In the genomic region with DNA sequence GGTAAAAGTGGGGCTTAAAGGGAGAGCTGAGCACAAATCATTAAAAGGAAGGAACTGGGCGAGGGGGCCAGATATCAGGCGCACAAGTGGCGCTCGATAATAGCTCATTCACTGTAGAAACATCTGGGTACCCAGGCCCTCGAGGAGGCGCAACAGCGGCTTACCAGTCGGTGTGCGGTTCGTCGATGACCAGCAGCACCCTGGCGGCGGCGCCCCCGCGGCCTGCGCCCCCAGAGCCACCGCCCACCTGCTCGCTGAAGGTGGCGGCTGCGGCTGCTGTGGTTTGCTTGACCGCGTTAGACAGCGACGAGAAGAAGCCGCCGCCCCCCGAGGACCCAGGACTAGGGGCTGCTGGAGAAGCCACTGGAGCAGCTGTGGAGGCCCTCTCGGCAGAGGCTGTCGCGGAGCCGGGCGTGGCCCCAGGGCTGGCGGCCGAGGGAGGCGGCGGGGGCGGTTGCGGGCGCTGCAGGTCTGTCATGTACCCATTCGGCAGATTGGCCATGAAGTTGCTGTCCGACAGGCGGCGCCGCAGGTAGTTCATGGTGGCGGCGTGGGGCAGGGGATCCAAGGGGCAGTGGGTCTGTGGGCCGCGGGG, we compare ENCODE assay signal across 8 mouse cellular contexts. TPM values are rescaled to one million over a fixed set of nuclear protein-coding genes. Genes with fewer than 3 reads are reported as not detected.
DNase-seq lines count a peak whose midpoint lies in the region; ATAC-seq and TF ChIP-seq lines count a peak whose summit lies in the region.

No protein-coding gene starts in this region.

- no peak overlapping the region for H3K27ac ChIP-seq in kidney, embryonic 14.5 days (ENCODE audit: low read depth, low read length)
- H3K27ac ChIP-seq in MEL (ENCODE audit: control insufficient read depth, low read depth, low read length) = no peak overlapping the region
- no peak overlapping the region for H3K27ac ChIP-seq in embryonic facial prominence, embryonic 13.5 days
- H3K27ac ChIP-seq in limb, embryonic 10.5 days = no peak overlapping the region

- TF ChIP-seq POLR2A in MEL (IDR thresholded peaks at IDR 0.05; ENCODE audit: control insufficient read depth in 1 of 2, insufficient read depth in 1 of 2, low read depth in 1 of 2, low read length in 2 of 2, poor library complexity in 1 of 2) = no peak

- no peak for DNase-seq in kidney, postnatal 14 days
- DNase-seq in MEL (ENCODE audit: low read depth, low spot score) = peak; percentile 23
- no peak for DNase-seq in limb, embryonic 10.5 days (ENCODE audit: low spot score)
- no peak for DNase-seq in gastrocnemius, adult 8-10 months (ENCODE audit: low spot score in 2 of 2)
- no peak for DNase-seq in T-cell, adult 2 months (ENCODE audit: low spot score)

- peak overlapping the region; percentile 37 for H3K4me3 ChIP-seq in kidney, embryonic 14.5 days (ENCODE audit: low read length)
- peak overlapping the region; percentile 28 to 47; a peak in 3 of 4 replicates for H3K4me3 ChIP-seq in MEL (ENCODE audit: control insufficient read depth in 1 of 2, insufficient read depth in 1 of 2, low read depth in 2 of 2, low read length in 2 of 2)
- peak overlapping the region; percentile 43 for H3K4me3 ChIP-seq in embryonic facial prominence, embryonic 13.5 days
- H3K4me3 ChIP-seq in limb, embryonic 10.5 days = peak overlapping the region; percentile 46

- H3K4me2 ChIP-seq in kidney, embryonic 14.5 days (replicated peaks; ENCODE audit: low read depth, low read length) = peak overlapping the region; percentile 64
- H3K4me2 ChIP-seq in embryonic facial prominence, embryonic 13.5 days = peak overlapping the region; percentile 75

- TF ChIP-seq CTCF in MEL (IDR thresholded peaks at IDR 0.05 in 2 of 3, conservative IDR thresholded peaks at IDR 0.05 in 1 of 3; ENCODE audit: control insufficient read depth in 1 of 3, insufficient read depth in 1 of 3, low read depth in 2 of 3, low read length in 3 of 3, poor library complexity in 1 of 3, severe bottlenecking in 1 of 3) = peak in 1 of 3 experiments; percentile 35; a peak in 1 of 6 replicates

- H3K36me3 ChIP-seq in kidney, embryonic 14.5 days (ENCODE audit: control insufficient read depth, insufficient read depth, low read length) = no peaks in the 10 kb centered on the region
- peaks cover 0 to 2% of the 10 kb centered on the region in 2 experiments; a peak in 1 of 4 replicates for H3K36me3 ChIP-seq in MEL (ENCODE audit: control insufficient read depth in 1 of 2, insufficient read depth in 2 of 2, low read length in 2 of 2)
- no peaks in the 10 kb centered on the region for H3K36me3 ChIP-seq in embryonic facial prominence, embryonic 13.5 days
- no peaks in the 10 kb centered on the region for H3K36me3 ChIP-seq in limb, embryonic 10.5 days

- no peak for TF ChIP-seq EP300 in MEL (IDR thresholded peaks at IDR 0.05; ENCODE audit: low read depth in 1 of 2, low read length in 2 of 2)

- peak overlapping the region; percentile 28; the same call in 1 of the 2 replicates for H3K9ac ChIP-seq in kidney, embryonic 14.5 days (ENCODE audit: low read depth, low read length)
- peak overlapping the region; percentile 6; the same call in 1 of the 2 replicates for H3K9ac ChIP-seq in MEL (ENCODE audit: control insufficient read depth, low read depth, low read length, poor library complexity, severe bottlenecking)
- peak overlapping the region; percentile 36 for H3K9ac ChIP-seq in embryonic facial prominence, embryonic 13.5 days

- peak; percentile 51 for ATAC-seq in kidney, embryonic 14.5 days (ENCODE audit: low FRiP score, low TSS enrichment)
- 0 out of 2 replicates have a peak, but pooled peaks have one; percentile 3 for ATAC-seq in embryonic facial prominence, embryonic 13.5 days (ENCODE audit: insufficient number of reproducible peaks, insufficient read depth, low FRiP score, low TSS enrichment, low read depth)
- ATAC-seq in neutrophil, adult 5-6 weeks (ENCODE audit: extremely low read depth, insufficient number of reproducible peaks, low FRiP score, poor library complexity, severe bottlenecking) = peak; percentile 27; the same call in 1 of the 2 replicates

- no peaks in the 10 kb centered on the region for H3K27me3 ChIP-seq in kidney, embryonic 14.5 days (ENCODE audit: control insufficient read depth, insufficient read depth, low read length)
- peaks cover 16 to 24% of the 10 kb centered on the region in 2 experiments for H3K27me3 ChIP-seq in MEL (ENCODE audit: control insufficient read depth in 1 of 2, insufficient read depth in 2 of 2, low read length in 2 of 2)
- peaks cover 18% of the 10 kb centered on the region for H3K27me3 ChIP-seq in embryonic facial prominence, embryonic 13.5 days
- peaks cover 19% of the 10 kb centered on the region for H3K27me3 ChIP-seq in limb, embryonic 10.5 days (ENCODE audit: low read depth, poor library complexity, severe bottlenecking)

- no peaks in the 10 kb centered on the region for H3K79me2 ChIP-seq in MEL (ENCODE audit: control insufficient read depth, insufficient read depth, low read length, poor library complexity)

- TF ChIP-seq RAD21 in MEL (IDR thresholded peaks at IDR 0.05; ENCODE audit: low read depth, low read length) = no peak

- H3K4me1 ChIP-seq in kidney, embryonic 14.5 days (ENCODE audit: control insufficient read depth, insufficient read depth, low read length) = no peaks in the 10 kb centered on the region
- no peaks in the 10 kb centered on the region for H3K4me1 ChIP-seq in MEL (ENCODE audit: control insufficient read depth in 1 of 2, insufficient read depth in 2 of 2, low read length in 2 of 2)
- H3K4me1 ChIP-seq in embryonic facial prominence, embryonic 13.5 days = peaks cover 5% of the 10 kb centered on the region; the same call in 1 of the 2 replicates
- H3K4me1 ChIP-seq in limb, embryonic 10.5 days = peaks cover 5% of the 10 kb centered on the region

- no peaks in the 10 kb centered on the region for H3K9me3 ChIP-seq in kidney, embryonic 14.5 days (ENCODE audit: control insufficient read depth, low read length)
- no peaks in the 10 kb centered on the region for H3K9me3 ChIP-seq in MEL (replicated peaks; ENCODE audit: insufficient read depth, low read length)
- no peaks in the 10 kb centered on the region for H3K9me3 ChIP-seq in embryonic facial prominence, embryonic 13.5 days
- H3K9me3 ChIP-seq in limb, embryonic 10.5 days (replicated peaks) = no peaks in the 10 kb centered on the region

- 24% methylated on average over 38 of the region's 49 CpGs for WGBS in kidney, embryonic 14.5 days
- WGBS in embryonic facial prominence, embryonic 13.5 days = 17% methylated on average over 40 of the region's 49 CpGs
- 13% methylated on average over 39 of the region's 49 CpGs for WGBS in limb, embryonic 10.5 days

RNA-seq across cellular contexts. Expression of a gene that starts 0.5 kb away (rescaled TPM):
- 0.10 and 0.12 TPM in 2 replicates for polyA plus RNA-seq in kidney, embryonic 14.5 days (2014; fragmentation: Nextera tagmentation; extraction: Ambion mirVana)
- 0.08 TPM in 1 of 2 replicates, not detected in the other for total RNA-seq in MEL (2012; rRNA removed)
- under 1 TPM in 1 of 2 experiments, not detected in 1; 0.22 TPM for polyA plus RNA-seq in MEL (2012; ENCODE audit: insufficient read depth in 1 of 2, insufficient read length in 2 of 2, low read depth in 1 of 2, low replicate concordance in 2 of 2, missing spikeins in 1 of 2)
- polyA plus RNA-seq in embryonic facial prominence, embryonic 13.5 days (2015; fragmentation: Nextera tagmentation; extraction: Ambion mirVana) = 0.36 and 0.87 TPM in 2 replicates
- 0.13 and 0.14 TPM in 2 replicates for polyA plus RNA-seq in limb, embryonic 10.5 days (2016; fragmentation: Nextera tagmentation; extraction: Ambion mirVana)
- total RNA-seq in neutrophil, adult 5-6 weeks (2017) = 0.61 and 0.93 TPM in 2 replicates
- total RNA-seq in gastrocnemius, adult 8-10 months (2022) = under 1 TPM in 1 of 4 experiments, not detected in 3; 0.10 TPM

RNA-seq across cellular contexts. Expression of a gene that starts 11.0 kb away (rescaled TPM):
- 4.6 and 6.3 TPM in 2 replicates for polyA plus RNA-seq in kidney, embryonic 14.5 days (2014; fragmentation: Nextera tagmentation; extraction: Ambion mirVana)
- 2.0 and 2.6 TPM in 2 replicates for total RNA-seq in MEL (2012; rRNA removed)
- polyA plus RNA-seq in MEL (2012; ENCODE audit: insufficient read depth in 1 of 2, insufficient read length in 2 of 2, low read depth in 1 of 2, low replicate concordance in 2 of 2, missing spikeins in 1 of 2) = 10 to 100 TPM in 1 of 2 experiments, not detected in 1; 11.4 TPM
- polyA plus RNA-seq in embryonic facial prominence, embryonic 13.5 days (2015; fragmentation: Nextera tagmentation; extraction: Ambion mirVana) = 7.2 and 7.5 TPM in 2 replicates
- 3.5 and 3.8 TPM in 2 replicates for polyA plus RNA-seq in limb, embryonic 10.5 days (2016; fragmentation: Nextera tagmentation; extraction: Ambion mirVana)
- total RNA-seq in neutrophil, adult 5-6 weeks (2017) = 64.4 and 66.2 TPM in 2 replicates
- total RNA-seq in gastrocnemius, adult 8-10 months (2022) = 1 to 10 TPM; 1.3 to 4.5 (median 2.1) TPM

RNA-seq across cellular contexts. Expression of a gene that starts 30.1 kb away (rescaled TPM):
- polyA plus RNA-seq in kidney, embryonic 14.5 days (2014; fragmentation: Nextera tagmentation; extraction: Ambion mirVana) = 9.2 and 11.5 TPM in 2 replicates
- total RNA-seq in MEL (2012; rRNA removed) = 5.4 and 6.1 TPM in 2 replicates
- polyA plus RNA-seq in MEL (2012; ENCODE audit: insufficient read depth in 1 of 2, insufficient read length in 2 of 2, low read depth in 1 of 2, low replicate concordance in 2 of 2, missing spikeins in 1 of 2) = 10 to 100 TPM in 1 of 2 experiments, not detected in 1; 12.5 TPM
- 18.1 and 19.3 TPM in 2 replicates for polyA plus RNA-seq in embryonic facial prominence, embryonic 13.5 days (2015; fragmentation: Nextera tagmentation; extraction: Ambion mirVana)
- polyA plus RNA-seq in limb, embryonic 10.5 days (2016; fragmentation: Nextera tagmentation; extraction: Ambion mirVana) = 13.8 and 17.7 TPM in 2 replicates
- total RNA-seq in neutrophil, adult 5-6 weeks (2017) = 6.1 and 8.1 TPM in 2 replicates
- 1 to 10 TPM; 5.6 to 6.9 (median 6.1) TPM for total RNA-seq in gastrocnemius, adult 8-10 months (2022)

RNA-seq across cellular contexts. Expression of a gene that starts 41.5 kb away (rescaled TPM):
- polyA plus RNA-seq in kidney, embryonic 14.5 days (2014; fragmentation: Nextera tagmentation; extraction: Ambion mirVana) = 52.9 and 66.9 TPM in 2 replicates
- 62.3 and 78.8 TPM in 2 replicates for total RNA-seq in MEL (2012; rRNA removed)
- polyA plus RNA-seq in MEL (2012; ENCODE audit: insufficient read depth in 1 of 2, insufficient read length in 2 of 2, low read depth in 1 of 2, low replicate concordance in 2 of 2, missing spikeins in 1 of 2) = 10 to 100 TPM in 1 of 2 experiments, not detected in 1; 88.8 TPM
- polyA plus RNA-seq in embryonic facial prominence, embryonic 13.5 days (2015; fragmentation: Nextera tagmentation; extraction: Ambion mirVana) = 49.5 and 58.9 TPM in 2 replicates
- 65.6 and 68.2 TPM in 2 replicates for polyA plus RNA-seq in limb, embryonic 10.5 days (2016; fragmentation: Nextera tagmentation; extraction: Ambion mirVana)
- total RNA-seq in neutrophil, adult 5-6 weeks (2017) = 22.8 and 24.4 TPM in 2 replicates
- total RNA-seq in gastrocnemius, adult 8-10 months (2022) = 10 to 100 TPM; 28.9 to 38.7 (median 37.2) TPM

RNA-seq across cellular contexts. Expression of a gene that starts 50.4 kb away (rescaled TPM):
- 23.1 and 28.7 TPM in 2 replicates for polyA plus RNA-seq in kidney, embryonic 14.5 days (2014; fragmentation: Nextera tagmentation; extraction: Ambion mirVana)
- 0.27 TPM in 1 of 2 replicates, not detected in the other for total RNA-seq in MEL (2012; rRNA removed)
- polyA plus RNA-seq in MEL (2012; ENCODE audit: insufficient read depth in 1 of 2, insufficient read length in 2 of 2, low read depth in 1 of 2, low replicate concordance in 2 of 2, missing spikeins in 1 of 2) = under 1 TPM in 1 of 2 experiments, not detected in 1; 0.49 TPM
- polyA plus RNA-seq in embryonic facial prominence, embryonic 13.5 days (2015; fragmentation: Nextera tagmentation; extraction: Ambion mirVana) = 15.2 and 26.1 TPM in 2 replicates
- polyA plus RNA-seq in limb, embryonic 10.5 days (2016; fragmentation: Nextera tagmentation; extraction: Ambion mirVana) = 12.8 and 13.5 TPM in 2 replicates
- not detected in 2 replicates for total RNA-seq in neutrophil, adult 5-6 weeks (2017)
- total RNA-seq in gastrocnemius, adult 8-10 months (2022) = under 1 TPM in 3 of 4 experiments, not detected in 1; 0.36 to 0.99 (median 0.59) TPM
